Mouse (Mus musculus) liver, embryonic 11.5 days (tissue): ENCODE measurements at regions not wholly inside any gene's neighbourhood (a gene's known extent, or its start where the extent isn't known, plus 50 kb on each side); places are given as distances from the start of the nearest gene placed in this dataset.

ENCODE experiments used
- ATAC-seq: fragments of 200-750 bp; cut with Nextera tagmentation; replicated peaks from 2 replicates; pipeline ENCODE4 v1.8.0; 2017; ENCODE audit warnings: moderate number of reproducible peaks, mild to moderate bottlenecking, moderate TSS enrichment, moderate library complexity; ENCODE audit not compliant: low FRiP score
- DNase-seq: peaks from one replicate; pipeline ENCODE4 v3.0.0-alpha.2; 2017; ENCODE audit warnings: low spot score
- H3K27ac ChIP-seq: fragments of 300-500 bp; sonication (generic); 2 replicates; pipeline ENCODE4 v1.5.1; 2014; ENCODE audit warnings: mild to moderate bottlenecking, low read depth, low read length, control low read depth
- H3K27me3 ChIP-seq: fragments of 300-500 bp; sonication (generic); replicated peaks from 2 replicates; pipeline ENCODE4 v1.6.1; 2014; ENCODE audit warnings: low read length, mixed read lengths; ENCODE audit not compliant: control insufficient read depth, insufficient read depth
- H3K36me3 ChIP-seq: fragments of 300-500 bp; sonication (generic); 2 replicates; pipeline ENCODE4 v1.6.1; 2014; ENCODE audit warnings: mild to moderate bottlenecking, low read length, moderate library complexity, mixed read lengths; ENCODE audit not compliant: control insufficient read depth, insufficient read depth
- H3K4me1 ChIP-seq: fragments of 300-500 bp; sonication (generic); replicated peaks from 2 replicates; pipeline ENCODE4 v1.6.1; 2014; ENCODE audit warnings: low read length, mixed read lengths; ENCODE audit not compliant: control insufficient read depth, insufficient read depth
- H3K4me2 ChIP-seq: fragments of 300-500 bp; sonication (generic); 2 replicates; pipeline ENCODE4 v1.6.1; 2014; ENCODE audit warnings: mild to moderate bottlenecking, control low read depth, moderate library complexity
- H3K4me3 ChIP-seq: fragments of 300-500 bp; sonication (generic); 2 replicates; pipeline ENCODE4 v1.5.1; 2014; ENCODE audit warnings: low read depth, low read length, control low read depth
- H3K9ac ChIP-seq: fragments of 300-500 bp; sonication (generic); 2 replicates; pipeline ENCODE4 v1.6.1; 2014; ENCODE audit warnings: low read depth, low read length, control low read depth
- H3K9me3 ChIP-seq: fragments of 300-500 bp; sonication (generic); 2 replicates; pipeline ENCODE4 v1.6.1; 2016; ENCODE audit warnings: low read length, inconsistent platforms, mixed read lengths; ENCODE audit not compliant: control insufficient read depth
- WGBS: fragments of 180-500 bp; shearing (Covaris S2); extraction: QIAGEN DNeasy Blood & Tissue Kit; methylation state at CpG from one replicate; pipeline ENCODE4 v1.1.7; 2014; 5-methylcytosine and 5-hydroxymethylcytosine counted together

DNA sequence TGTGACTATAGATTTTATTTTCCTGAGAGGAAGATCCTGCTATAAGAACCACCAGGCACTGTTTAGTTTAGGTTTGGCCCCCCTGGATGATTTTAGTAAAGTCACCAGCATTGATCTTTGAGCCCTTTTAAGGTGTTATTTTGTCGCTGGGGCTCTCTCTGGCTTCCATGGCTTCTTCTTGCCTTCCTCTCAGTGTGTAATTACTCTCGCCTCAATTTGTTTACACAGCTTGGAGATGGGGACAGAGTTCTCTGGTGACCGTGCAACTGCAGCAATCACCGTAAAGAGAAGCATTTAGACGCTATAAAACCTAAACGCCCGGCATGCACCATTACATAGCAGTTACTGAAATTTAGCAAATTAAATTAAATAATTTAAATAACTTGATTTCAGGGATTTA lies 788.5 kb upstream of the Car8 start:
- H3K4me2 ChIP-seq, result peak overlapping the region; percentile 84

DNA sequence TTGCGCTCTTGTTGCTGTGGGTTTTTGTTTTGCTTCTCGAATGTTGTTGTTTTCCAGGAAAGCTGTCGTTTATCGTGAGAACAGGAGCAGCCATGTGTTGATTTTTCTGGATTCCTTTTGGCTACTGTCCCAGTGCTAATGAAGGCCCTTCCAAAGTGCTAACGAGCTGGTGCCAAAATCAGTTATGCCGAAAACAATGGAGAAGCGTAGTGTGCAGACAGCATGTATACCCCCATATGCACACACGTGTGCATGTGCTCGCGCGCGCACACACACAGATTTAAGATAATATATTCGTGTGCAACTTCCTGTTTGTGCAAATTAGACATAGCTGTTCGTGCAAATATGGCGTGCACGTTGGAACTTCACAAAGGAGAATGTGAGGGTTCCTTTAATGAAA lies 788.0 kb upstream of the Car8 start:
- Histone ChIP-seq H3K4me1 (peaks cover 7% of the 10 kb centered on the region; the same call in 1 of the 2 replicates), H3K4me2 (no peak overlapping the region), H3K27me3 (no peaks in the 10 kb centered on the region), H3K9ac (no peak overlapping the region), H3K36me3 (no peaks in the 10 kb centered on the region), H3K4me3 (no peak overlapping the region), H3K27ac (no peak overlapping the region), H3K9me3 (no peaks in the 10 kb centered on the region)
- WGBS, result 75% methylated on average over 16 of the region's 16 CpGs
- DNase-seq (no peak), ATAC-seq (no peak)

More for the DNA sequence above, 788.5 kb upstream of the Car8 start:
- no peak for ATAC-seq
- Histone ChIP-seq H3K27ac (no peak overlapping the region), H3K36me3 (no peaks in the 10 kb centered on the region), H3K4me1 (peaks cover 7% of the 10 kb centered on the region; the same call in 1 of the 2 replicates), H3K9me3 (no peaks in the 10 kb centered on the region), H3K27me3 (no peaks in the 10 kb centered on the region), H3K9ac (no peak overlapping the region), H3K4me3 (no peak overlapping the region)
- 26% methylated on average over 7 of the region's 7 CpGs for WGBS
- no peak for DNase-seq

DNA sequence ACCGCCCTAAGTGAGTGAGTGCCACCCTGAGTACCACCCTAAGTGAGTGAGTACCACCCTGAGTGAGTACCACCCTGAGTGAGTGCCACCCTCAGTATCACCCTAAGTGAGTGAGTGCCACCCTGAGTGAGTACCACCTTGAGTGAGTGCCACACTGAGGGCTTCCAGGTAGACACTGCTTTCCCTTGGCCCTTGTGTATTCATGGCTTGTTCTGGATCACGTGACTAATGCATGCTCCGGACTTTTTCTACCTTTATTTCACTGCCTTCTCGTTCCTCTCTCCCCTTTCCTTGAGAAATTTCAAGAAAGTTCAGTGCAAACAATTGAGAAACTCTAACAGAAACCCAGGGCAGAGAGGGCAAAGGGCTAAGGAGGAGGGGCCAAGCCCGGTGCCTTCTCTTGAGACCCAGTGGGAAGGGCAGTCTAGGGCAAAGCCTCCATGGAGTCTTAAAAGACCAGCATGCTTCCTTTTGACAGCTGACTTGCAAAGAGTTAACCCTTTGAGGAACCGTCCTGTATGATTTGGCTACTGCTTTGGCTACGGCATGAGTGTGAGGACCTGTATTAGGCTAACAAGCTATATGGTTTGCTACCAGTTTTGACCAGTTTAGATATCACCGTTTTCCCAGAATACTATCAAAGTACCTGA lies 787.1 kb upstream of the Car8 start:
- no peak for ATAC-seq
- WGBS, result 62% methylated on average over 8 of the region's 8 CpGs
- Histone ChIP-seq H3K9ac (no peak overlapping the region), H3K27me3 (no peaks in the 10 kb centered on the region), H3K4me3 (no peak overlapping the region), H3K4me2 (no peak overlapping the region), H3K27ac (no peak overlapping the region), H3K9me3 (no peaks in the 10 kb centered on the region), H3K4me1 (peaks cover 7% of the 10 kb centered on the region; the same call in 1 of the 2 replicates), H3K36me3 (no peaks in the 10 kb centered on the region)
- DNase-seq, result no peak

DNA sequence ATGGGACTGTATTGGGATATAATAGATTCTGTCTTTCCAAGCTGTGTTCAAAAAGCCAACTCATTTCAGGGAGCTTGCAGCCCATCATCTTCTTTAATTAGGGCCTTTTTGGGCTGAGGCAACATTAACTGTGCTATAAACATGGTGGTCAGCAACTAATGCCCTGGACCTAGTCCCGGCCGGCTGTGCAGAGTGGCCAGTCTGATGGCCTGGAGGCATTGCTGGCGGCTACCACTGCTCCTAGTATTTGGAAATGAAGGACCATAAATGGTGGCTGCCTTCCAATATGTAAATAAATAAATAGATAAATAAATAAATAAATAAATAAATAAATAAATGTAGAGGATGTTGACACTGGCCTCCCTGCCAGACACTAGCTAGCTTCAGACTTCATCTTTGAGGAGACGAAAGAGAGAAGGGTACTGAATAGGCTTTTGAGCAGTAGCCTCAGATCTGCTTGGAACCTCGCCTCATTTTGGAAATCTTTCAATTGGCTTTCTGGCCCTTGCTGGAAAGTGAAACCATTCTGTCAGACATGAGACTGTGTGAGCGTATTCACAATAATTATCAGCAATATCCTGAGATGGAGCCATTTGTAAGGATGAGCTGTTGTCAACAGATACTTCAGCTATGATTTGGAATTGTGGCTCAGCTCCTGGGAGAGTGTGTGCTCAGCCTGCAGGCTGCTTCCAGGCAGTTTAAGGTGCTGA lies 785.5 kb upstream of the Car8 start:
- Histone ChIP-seq H3K4me2 (no peak overlapping the region), H3K27ac (no peak overlapping the region), H3K4me1 (peaks cover 7% of the 10 kb centered on the region; the same call in 1 of the 2 replicates), H3K36me3 (no peaks in the 10 kb centered on the region), H3K9me3 (no peaks in the 10 kb centered on the region), H3K9ac (no peak overlapping the region), H3K27me3 (no peaks in the 10 kb centered on the region), H3K4me3 (no peak overlapping the region)
- WGBS, result 80% methylated on average over 6 of the region's 6 CpGs
- ATAC-seq (no peak), DNase-seq (no peak)

DNA sequence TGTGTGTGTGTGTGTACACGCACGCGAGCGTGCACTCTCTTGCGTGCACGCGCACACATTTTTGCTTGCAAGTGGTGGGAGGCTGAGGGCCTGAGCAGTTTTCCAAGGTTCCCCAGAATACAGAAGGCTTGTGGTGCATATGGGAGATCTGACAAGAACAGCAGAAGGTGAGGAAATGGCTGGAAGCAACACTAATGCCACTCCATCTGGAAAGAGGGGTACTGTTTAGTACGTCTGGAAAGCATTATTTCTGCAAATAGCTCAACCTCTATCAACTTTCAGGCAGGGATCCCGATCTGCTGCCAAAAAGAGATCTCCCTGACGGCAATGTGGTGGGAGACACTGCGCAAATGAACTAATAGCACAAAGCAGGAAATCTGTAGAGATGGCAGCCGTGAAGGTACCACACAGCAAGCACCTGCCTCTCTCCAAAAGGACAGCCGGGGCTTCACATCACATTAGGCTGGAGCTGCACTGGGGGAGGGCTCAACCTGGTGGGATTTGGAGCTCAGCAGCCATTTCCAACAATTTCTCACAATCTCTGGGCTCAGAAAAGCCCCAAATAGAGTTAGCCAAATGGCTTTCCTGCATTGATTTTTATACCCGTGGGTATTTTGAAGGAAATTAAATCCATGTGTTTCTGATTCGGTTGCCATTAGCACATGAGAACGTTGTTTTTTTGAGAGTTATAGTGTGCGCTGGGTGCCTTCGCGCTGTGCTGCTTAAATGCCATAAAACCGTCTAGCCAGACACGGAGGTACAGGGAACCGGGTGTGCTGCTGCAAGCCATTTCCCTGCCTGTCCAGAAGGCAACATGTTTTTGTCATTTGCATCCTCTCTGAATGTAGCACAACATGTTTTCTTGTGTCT lies 780.6 kb upstream of the Car8 start:
- Histone ChIP-seq H3K36me3 (no peaks in the 10 kb centered on the region), H3K27me3 (no peaks in the 10 kb centered on the region; the same call in 1 of the 2 replicates), H3K9me3 (no peaks in the 10 kb centered on the region), H3K9ac (no peak overlapping the region), H3K27ac (no peak overlapping the region), H3K4me2 (no peak overlapping the region), H3K4me1 (no peaks in the 10 kb centered on the region; the same call in 1 of the 2 replicates), H3K4me3 (no peak overlapping the region)
- DNase-seq (no peak), ATAC-seq (no peak)
- 80% methylated on average over 22 of the region's 22 CpGs for WGBS

DNA sequence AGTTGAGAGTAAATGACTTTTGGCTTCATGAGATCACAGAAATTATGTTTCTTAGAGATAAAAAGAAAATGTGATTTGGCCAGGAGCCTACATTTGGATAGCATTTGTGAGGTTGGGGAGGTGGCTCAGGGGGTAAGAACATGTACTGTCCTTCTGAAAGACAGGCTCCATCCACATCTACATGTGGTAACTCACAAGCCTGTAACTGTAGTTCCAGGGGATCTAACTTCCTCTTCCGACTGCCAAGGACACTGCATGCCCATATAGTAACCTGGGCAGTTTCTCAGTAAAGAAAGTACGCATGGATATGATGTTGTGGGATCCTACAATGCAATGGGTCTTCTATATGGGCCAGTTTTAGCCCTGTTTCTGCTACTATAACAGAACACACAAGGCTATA lies 779.4 kb upstream of the Car8 start:
- no peaks in the 10 kb centered on the region; the same call in 1 of the 2 replicates for H3K4me1 ChIP-seq
- H3K4me3 ChIP-seq, result no peak overlapping the region
- no peaks in the 10 kb centered on the region for H3K9me3 ChIP-seq
- DNase-seq, result no peak
- H3K27me3 ChIP-seq, result no peaks in the 10 kb centered on the region; the same call in 1 of the 2 replicates
- no peaks in the 10 kb centered on the region for H3K36me3 ChIP-seq
- 75% methylated on average over 2 of the region's 2 CpGs for WGBS
- H3K27ac ChIP-seq, result no peak overlapping the region
- H3K9ac ChIP-seq, result no peak overlapping the region
- H3K4me2 ChIP-seq, result no peak overlapping the region
- no peak for ATAC-seq

DNA sequence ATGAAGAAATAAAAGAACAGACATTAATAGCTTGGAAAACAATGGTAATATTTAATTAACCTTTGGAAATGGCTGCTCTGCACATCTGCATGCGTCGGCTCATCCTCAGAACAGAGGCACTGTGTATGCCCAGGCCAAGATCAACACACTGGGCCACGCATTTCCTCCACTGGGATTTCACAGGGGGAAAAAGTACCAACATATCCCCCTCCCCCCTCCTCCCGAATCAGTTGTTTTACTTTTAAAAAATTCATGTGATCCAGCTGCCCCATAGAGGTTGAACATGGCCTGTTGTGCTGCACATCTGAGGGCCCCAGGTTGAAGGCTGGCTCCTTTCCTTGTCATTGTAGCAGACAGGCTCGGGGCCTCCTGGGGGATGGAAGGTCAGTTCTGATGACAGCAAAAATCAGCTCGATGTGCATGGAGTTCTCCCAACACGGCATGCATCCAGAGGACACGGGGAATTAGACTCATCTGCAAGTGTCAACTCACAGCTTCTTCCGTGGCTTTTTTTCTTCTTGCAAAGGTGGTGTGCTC lies 777.7 kb upstream of the Car8 start:
- Histone ChIP-seq H3K9ac (no peak overlapping the region), H3K4me3 (no peak overlapping the region), H3K27me3 (no peaks in the 10 kb centered on the region; the same call in 1 of the 2 replicates), H3K9me3 (no peaks in the 10 kb centered on the region), H3K4me2 (no peak overlapping the region), H3K27ac (no peak overlapping the region), H3K36me3 (no peaks in the 10 kb centered on the region), H3K4me1 (no peaks in the 10 kb centered on the region; the same call in 1 of the 2 replicates)
- ATAC-seq (no peak), DNase-seq (no peak)
- WGBS, result 71% methylated on average over 9 of the region's 9 CpGs
